Mouse (Mus musculus) spleen, postnatal 0 days (tissue): ENCODE measurements around the gene Olfr298. TPM values are rescaled to one million over a fixed set of nuclear protein-coding genes. Genes with fewer than 3 reads are reported as not detected.

ENCODE experiments used
- polyA plus RNA-seq: library from polyadenylated mRNA; unstranded; fragments of >200 nt; fragmentation: Nextera tagmentation; extraction: Ambion mirVana; gene quantifications from 2 replicates; pipeline ENCODE4 v1.2.1, GENCODE M21; 2015

Gene Olfr298
- not detected in 2 replicates for polyA plus RNA-seq

DNA sequence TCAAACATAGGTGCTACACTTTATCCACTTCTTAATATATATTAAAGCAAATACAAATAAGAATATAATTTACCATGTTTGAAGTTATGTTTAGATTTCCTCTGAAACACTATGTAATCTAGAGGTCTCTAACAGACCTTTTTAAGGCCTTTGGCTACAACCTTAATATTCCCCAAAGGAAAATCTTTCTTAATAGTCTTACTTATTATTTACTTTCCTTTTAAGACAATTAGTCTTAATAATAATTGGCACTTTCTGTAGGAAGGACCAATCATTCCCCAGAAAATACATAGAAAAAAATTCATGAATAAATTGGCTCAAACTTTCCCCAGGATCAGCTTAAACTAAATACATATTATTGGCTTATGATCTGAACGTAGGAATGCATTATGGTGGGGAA lies at the start of gene Olfr298:
Olfr298 (minus strand) TSS at position 101 of the 400 bp plus-strand sequence.

DNA sequence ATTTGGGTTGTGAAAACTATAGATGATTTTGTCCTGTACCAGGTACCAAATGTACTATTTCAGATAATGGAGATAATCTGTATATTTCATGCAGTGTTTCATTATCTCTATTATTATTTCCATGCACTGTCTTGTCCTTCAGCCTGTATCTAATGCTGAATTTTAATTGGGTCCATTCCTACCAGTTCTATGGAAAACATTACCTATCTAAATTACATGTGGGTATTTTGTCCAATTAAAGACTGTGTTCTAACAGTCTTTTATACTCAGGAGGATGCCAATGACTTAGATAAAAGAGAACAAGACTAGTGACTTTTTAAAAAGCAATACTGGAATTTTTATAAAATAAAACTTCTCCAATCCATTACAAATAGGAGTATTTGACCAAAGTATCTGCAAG lies 27.4 kb upstream of the Olfr298 start, which contains the start of gene Olfr297:
Olfr297 (plus strand) TSS at position 301 of the 400 bp plus-strand sequence.

DNA sequence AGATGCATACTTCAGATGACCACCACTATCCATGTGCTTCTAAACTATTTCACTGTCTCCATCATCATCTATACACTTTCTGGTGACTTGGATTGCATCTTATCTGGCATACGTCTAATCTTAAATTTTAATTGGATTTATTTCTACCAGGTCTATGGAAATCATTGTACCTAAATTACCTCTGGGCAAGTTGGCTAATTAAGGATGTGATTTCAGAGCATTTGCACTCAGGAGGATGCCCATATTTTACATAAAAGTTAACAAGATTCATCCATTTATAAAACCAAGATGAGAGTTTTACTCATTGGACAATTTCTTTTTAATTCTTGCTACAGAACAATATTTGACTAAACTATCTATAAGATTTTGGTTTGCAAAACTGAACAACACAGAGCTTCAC lies 32.7 kb downstream of the Olfr298 start, which contains the start of gene Olfr299:
Olfr299 (plus strand) TSS at position 301 of the 400 bp plus-strand sequence.

Other genes with a start within 250 kb of the Olfr298 start
- not detected in 2 replicates for gene Vmn2r76, start 246.2 kb downstream of the Olfr298 start, polyA plus RNA-seq
- gene Olfr310, start 215.3 kb downstream of the Olfr298 start, polyA plus RNA-seq, result not detected in 2 replicates
- gene Olfr309, start 178.8 kb downstream of the Olfr298 start, polyA plus RNA-seq, result not detected in 2 replicates
- gene Olfr308, start 166.9 kb downstream of the Olfr298 start, polyA plus RNA-seq, result not detected in 2 replicates
- gene Olfr307, start 154.9 kb downstream of the Olfr298 start, polyA plus RNA-seq, result not detected in 2 replicates
- gene Olfr305, start 125.6 kb downstream of the Olfr298 start, polyA plus RNA-seq, result not detected in 2 replicates
- gene Olfr304, start 105.8 kb downstream of the Olfr298 start, polyA plus RNA-seq, result not detected in 2 replicates
- not detected in 2 replicates for gene Olfr303, start 94.7 kb downstream of the Olfr298 start, polyA plus RNA-seq
- gene Olfr301, start 88.6 kb downstream of the Olfr298 start, polyA plus RNA-seq, result not detected in 2 replicates
- not detected in 2 replicates for gene Olfr299, start 32.6 kb downstream of the Olfr298 start, polyA plus RNA-seq
- not detected in 2 replicates for gene Olfr297, start 27.5 kb upstream of the Olfr298 start, polyA plus RNA-seq
- gene Olfr295, start 91.4 kb upstream of the Olfr298 start, polyA plus RNA-seq, result not detected in 2 replicates
- not detected in 2 replicates for gene Olfr294, start 124.2 kb upstream of the Olfr298 start, polyA plus RNA-seq
- gene Olfr293, start 156.6 kb upstream of the Olfr298 start, polyA plus RNA-seq, result not detected in 2 replicates
- not detected in 2 replicates for gene Olfr292, start 195.8 kb upstream of the Olfr298 start, polyA plus RNA-seq